Mouse (Mus musculus): ENCODE measurements around the gene Atg9b. TPM values are rescaled to one million over a fixed set of nuclear protein-coding genes. Genes with fewer than 3 reads are reported as not detected.

The Atg9b gene
- polyA plus RNA-seq, 1 experiment = 4.0 TPM

DNA sequence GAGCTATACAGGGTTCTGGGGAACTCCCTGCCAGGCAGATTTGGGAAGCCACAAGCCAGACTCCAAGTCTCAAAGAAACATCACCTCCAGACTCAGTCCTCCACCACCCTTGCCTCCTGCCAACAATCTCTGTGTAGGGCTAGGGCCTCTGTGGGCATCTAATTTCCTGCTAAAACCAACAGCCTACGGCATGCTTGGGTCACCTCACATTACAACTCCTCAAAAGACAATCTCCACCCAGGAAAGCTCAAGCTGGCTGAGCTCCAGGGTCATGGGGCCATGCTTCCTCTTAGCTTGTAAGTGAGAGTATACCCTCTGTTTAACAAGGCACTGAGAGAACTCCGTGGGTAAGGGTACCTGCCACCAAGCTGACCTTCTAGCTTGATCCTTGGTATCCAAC lies 54.1 kb downstream of the Atg9b start:
- Histone ChIP-seq H3K4me3 (no peak overlapping the region), H3ac (ENCODE audit: control insufficient read depth, insufficient read length) (no peak overlapping the region), H3K4me2 (ENCODE audit: low read depth) (no peak overlapping the region), H3K79me2 (ENCODE audit: control insufficient read depth, insufficient read depth) (no peaks in the 10 kb centered on the region), H3K27me3 (ENCODE audit: control insufficient read depth, insufficient read depth, insufficient read length) (no peaks in the 10 kb centered on the region), H3K36me3 (ENCODE audit: control insufficient read depth, insufficient read depth) (no peaks in the 10 kb centered on the region)
- TF ChIP-seq POLR2AphosphoS2 (IDR thresholded peaks at IDR 0.05; ENCODE audit: insufficient read length, low read depth) (no peak), TCF12 (IDR thresholded peaks at IDR 0.05; ENCODE audit: insufficient read depth, poor library complexity, severe bottlenecking) (no peak), USF1 (IDR thresholded peaks at IDR 0.05; ENCODE audit: low read depth) (no peak), MYOG (IDR thresholded peaks at IDR 0.05; ENCODE audit: control insufficient read depth in 1 of 3, insufficient read depth in 1 of 3, insufficient read length in 2 of 3, low read depth in 2 of 3) (no peak), TCF3 (IDR thresholded peaks at IDR 0.05; ENCODE audit: insufficient read length, low read depth) (no peak), POLR2A (IDR thresholded peaks at IDR 0.05; ENCODE audit: insufficient read length, low read depth) (no peak), E2F4 (IDR thresholded peaks at IDR 0.05; ENCODE audit: insufficient read depth) (no peak), CEBPB (IDR thresholded peaks at IDR 0.05; ENCODE audit: insufficient read depth, poor library complexity, severe bottlenecking) (no peak), REST (IDR thresholded peaks at IDR 0.05; ENCODE audit: insufficient read depth, insufficient read length) (no peak), SRF (IDR thresholded peaks at IDR 0.05; ENCODE audit: control insufficient read depth, insufficient read length, low read depth) (no peak), MAX (IDR thresholded peaks at IDR 0.05; ENCODE audit: low read depth) (no peak), MYOD1 (IDR thresholded peaks at IDR 0.05; ENCODE audit: control insufficient read depth in 1 of 3, insufficient read length in 2 of 3, low read depth in 2 of 3) (no peak)

DNA sequence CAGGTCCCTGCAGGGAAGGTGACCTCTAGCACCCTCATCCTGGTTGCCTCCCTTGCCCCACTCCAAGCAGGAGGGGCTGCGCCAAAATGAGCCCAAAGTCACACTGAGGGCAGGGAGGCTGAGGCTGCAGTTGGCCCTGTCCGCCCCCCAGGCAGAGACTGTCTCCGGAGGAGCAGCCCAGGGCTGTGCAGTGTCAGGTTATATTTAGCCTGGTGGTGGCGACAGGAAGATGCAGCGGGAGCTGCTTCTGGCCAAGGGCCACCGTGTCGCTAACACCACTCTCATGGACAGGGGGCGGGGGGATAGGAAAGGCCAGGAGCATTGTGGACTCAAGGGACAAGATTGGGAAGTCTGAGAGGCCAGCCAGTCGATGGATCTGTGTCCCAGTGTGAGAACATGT lies 54.6 kb downstream of the Atg9b start:
- Histone ChIP-seq H3ac (ENCODE audit: control insufficient read depth, insufficient read length) (no peak overlapping the region), H3K4me3 (no peak overlapping the region)

DNA sequence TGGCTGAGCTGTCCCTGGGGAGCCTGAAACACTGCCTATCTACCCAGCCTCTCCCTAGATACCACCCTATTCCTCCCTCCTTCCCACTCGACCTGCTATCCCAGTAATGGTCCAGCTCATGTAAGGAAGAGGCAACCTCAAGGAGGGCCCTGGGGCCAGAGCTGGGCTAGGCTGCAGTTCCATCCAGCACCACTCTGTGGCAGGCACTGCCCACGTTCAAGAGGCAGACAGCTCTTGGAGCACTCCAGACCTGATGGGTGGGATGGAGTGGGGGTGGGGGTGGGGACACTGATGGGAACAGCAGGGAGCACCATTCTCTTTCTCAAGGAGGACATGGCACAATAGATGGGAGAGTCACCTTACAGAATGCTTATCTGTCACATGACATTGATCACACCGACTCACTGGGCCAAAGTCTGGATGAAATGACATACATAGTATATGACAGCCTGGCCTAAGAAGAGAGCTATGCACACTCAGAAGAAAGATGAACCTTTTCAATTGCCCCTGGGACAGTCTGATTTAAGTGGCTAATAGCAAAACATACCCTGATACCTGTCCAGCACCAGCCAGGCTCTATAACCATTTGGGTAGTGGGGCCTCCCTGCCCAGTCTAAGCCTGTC lies 55.9 kb downstream of the Atg9b start:
- TF ChIP-seq MYOD1 (IDR thresholded peaks at IDR 0.05; ENCODE audit: control insufficient read depth in 1 of 3, insufficient read length in 2 of 3, low read depth in 2 of 3) (peak in 1 of 3 experiments; percentile 3), TCF12 (IDR thresholded peaks at IDR 0.05; ENCODE audit: insufficient read depth, poor library complexity, severe bottlenecking) (no peak), REST (IDR thresholded peaks at IDR 0.05; ENCODE audit: insufficient read depth, insufficient read length) (peak; percentile 38)
- H3K27me3 ChIP-seq (ENCODE audit: control insufficient read depth, insufficient read depth, insufficient read length) = no peaks in the 10 kb centered on the region
- no peaks in the 10 kb centered on the region for H3K36me3 ChIP-seq (ENCODE audit: control insufficient read depth, insufficient read depth)
- H3ac ChIP-seq (ENCODE audit: control insufficient read depth, insufficient read length) = no peak overlapping the region
- H3K4me2 ChIP-seq (ENCODE audit: low read depth) = no peak overlapping the region
- H3K79me2 ChIP-seq (ENCODE audit: control insufficient read depth, insufficient read depth) = no peaks in the 10 kb centered on the region
- H3K4me3 ChIP-seq = no peak overlapping the region

More for the DNA sequence above, 54.6 kb downstream of the Atg9b start:
- Histone ChIP-seq H3K27me3 (ENCODE audit: control insufficient read depth, insufficient read depth, insufficient read length) (no peaks in the 10 kb centered on the region), H3K79me2 (ENCODE audit: control insufficient read depth, insufficient read depth) (no peaks in the 10 kb centered on the region), H3K4me2 (ENCODE audit: low read depth) (no peak overlapping the region), H3K36me3 (ENCODE audit: control insufficient read depth, insufficient read depth) (no peaks in the 10 kb centered on the region)
- TF ChIP-seq MAX (IDR thresholded peaks at IDR 0.05; ENCODE audit: low read depth) (no peak), SRF (IDR thresholded peaks at IDR 0.05; ENCODE audit: control insufficient read depth, insufficient read length, low read depth) (no peak), USF1 (IDR thresholded peaks at IDR 0.05; ENCODE audit: low read depth) (no peak), CEBPB (IDR thresholded peaks at IDR 0.05; ENCODE audit: insufficient read depth, poor library complexity, severe bottlenecking) (no peak), TCF3 (IDR thresholded peaks at IDR 0.05; ENCODE audit: insufficient read length, low read depth) (no peak), MYOD1 (IDR thresholded peaks at IDR 0.05; ENCODE audit: control insufficient read depth in 1 of 3, insufficient read length in 2 of 3, low read depth in 2 of 3) (no peak), REST (IDR thresholded peaks at IDR 0.05; ENCODE audit: insufficient read depth, insufficient read length) (no peak), POLR2AphosphoS2 (IDR thresholded peaks at IDR 0.05; ENCODE audit: insufficient read length, low read depth) (no peak), POLR2A (IDR thresholded peaks at IDR 0.05; ENCODE audit: insufficient read length, low read depth) (no peak), MYOG (IDR thresholded peaks at IDR 0.05; ENCODE audit: control insufficient read depth in 1 of 3, insufficient read depth in 1 of 3, insufficient read length in 2 of 3, low read depth in 2 of 3) (no peak), E2F4 (IDR thresholded peaks at IDR 0.05; ENCODE audit: insufficient read depth) (no peak), TCF12 (IDR thresholded peaks at IDR 0.05; ENCODE audit: insufficient read depth, poor library complexity, severe bottlenecking) (no peak)

DNA sequence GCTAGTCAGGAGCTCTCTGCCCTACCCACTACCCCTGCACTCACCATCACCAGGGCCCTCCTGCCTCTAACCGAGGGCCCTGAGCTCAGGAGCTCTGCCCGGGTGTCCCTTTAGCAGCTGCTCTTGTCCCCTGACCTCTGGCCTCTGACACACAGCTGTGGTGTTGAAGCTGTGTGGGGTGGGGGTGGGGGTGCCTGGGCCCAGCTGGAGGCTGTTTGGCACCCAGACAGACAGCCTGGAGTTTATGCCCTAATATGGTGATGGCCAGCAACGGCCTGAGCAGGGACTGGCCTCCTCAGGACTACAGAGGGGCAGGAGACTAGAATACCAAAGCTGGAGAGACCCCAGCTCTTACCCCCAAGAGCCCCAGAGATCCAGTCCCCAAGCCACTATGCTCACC lies 57.2 kb downstream of the Atg9b start:
- Histone ChIP-seq H3ac (ENCODE audit: control insufficient read depth, insufficient read length) (no peak overlapping the region), H3K36me3 (ENCODE audit: control insufficient read depth, insufficient read depth) (no peaks in the 10 kb centered on the region), H3K4me3 (no peak overlapping the region), H3K79me2 (ENCODE audit: control insufficient read depth, insufficient read depth) (no peaks in the 10 kb centered on the region), H3K27me3 (ENCODE audit: control insufficient read depth, insufficient read depth, insufficient read length) (no peaks in the 10 kb centered on the region), H3K4me2 (ENCODE audit: low read depth) (peak overlapping the region; percentile 1)
- TF ChIP-seq MYOD1 (IDR thresholded peaks at IDR 0.05; ENCODE audit: control insufficient read depth in 1 of 3, insufficient read length in 2 of 3, low read depth in 2 of 3) = peak in 2 of 3 experiments; percentile 59
- peak in 2 of 3 experiments; percentile 38 to 59 for TF ChIP-seq MYOG (IDR thresholded peaks at IDR 0.05; ENCODE audit: control insufficient read depth in 1 of 3, insufficient read depth in 1 of 3, insufficient read length in 2 of 3, low read depth in 2 of 3)
- peak; percentile 97 for TF ChIP-seq SRF (IDR thresholded peaks at IDR 0.05; ENCODE audit: control insufficient read depth, insufficient read length, low read depth)
- TF ChIP-seq TCF12 (IDR thresholded peaks at IDR 0.05; ENCODE audit: insufficient read depth, poor library complexity, severe bottlenecking) = peak; percentile 28
- TF ChIP-seq POLR2AphosphoS2 (IDR thresholded peaks at IDR 0.05; ENCODE audit: insufficient read length, low read depth) = no peak

Other genes with a start within 250 kb of the Atg9b start
- 6.0 TPM for gene Nupl2, start 227.2 kb downstream of the Atg9b start, polyA plus RNA-seq (2012; fragmentation: generic; extraction: Trizol)
- 10.3 TPM for gene Kcnh2, start 40.5 kb downstream of the Atg9b start, polyA plus RNA-seq (2012; fragmentation: generic; extraction: Trizol)
- gene Nos3, start 27.3 kb downstream of the Atg9b start, polyA plus RNA-seq (2012; fragmentation: generic; extraction: Trizol) = 0.92 TPM
- gene Abcb8, start 1.5 kb upstream of the Atg9b start, polyA plus RNA-seq (2012; fragmentation: generic; extraction: Trizol) = 37.7 TPM
- gene Asic3, start 21.2 kb upstream of the Atg9b start, polyA plus RNA-seq (2012; fragmentation: generic; extraction: Trizol) = 0.24 TPM
- 30.0 TPM for gene Cdk5, start 31.4 kb upstream of the Atg9b start, polyA plus RNA-seq (2012; fragmentation: generic; extraction: Trizol)
- gene Slc4a2, start 31.7 kb upstream of the Atg9b start, polyA plus RNA-seq (2012; fragmentation: generic; extraction: Trizol) = 96.4 TPM
- 124 TPM for gene Fastk, start 53.1 kb upstream of the Atg9b start, polyA plus RNA-seq (2012; fragmentation: generic; extraction: Trizol)
- 14.2 TPM for gene Tmub1, start 55.7 kb upstream of the Atg9b start, polyA plus RNA-seq (2012; fragmentation: generic; extraction: Trizol)
- gene Agap3, start 60.0 kb upstream of the Atg9b start, polyA plus RNA-seq (2012; fragmentation: generic; extraction: Trizol) = 119 TPM
- gene Gbx1, start 135.1 kb upstream of the Atg9b start, polyA plus RNA-seq (2012; fragmentation: generic; extraction: Trizol) = 2.5 TPM
- 0.77 TPM for gene Asb10, start 148.8 kb upstream of the Atg9b start, polyA plus RNA-seq (2012; fragmentation: generic; extraction: Trizol)
- not detected for gene 4931409K22Rik, start 164.7 kb upstream of the Atg9b start, polyA plus RNA-seq (2012; fragmentation: generic; extraction: Trizol)
- 137 TPM for gene Abcf2, start 185.3 kb upstream of the Atg9b start, polyA plus RNA-seq (2012; fragmentation: generic; extraction: Trizol)
- 39.5 TPM for gene Chpf2, start 194.6 kb upstream of the Atg9b start, polyA plus RNA-seq (2012; fragmentation: generic; extraction: Trizol)
- 128 TPM for gene Smarcd3, start 232.3 kb upstream of the Atg9b start, polyA plus RNA-seq (2012; fragmentation: generic; extraction: Trizol)